Mouse (Mus musculus): ENCODE measurements around the gene Sae1. TPM values are rescaled to one million over a fixed set of nuclear protein-coding genes. Genes with fewer than 3 reads are reported as not detected.
A peak's percentile ranks its signal among the peaks of the same experiment; 100 is the strongest.

The Sae1 gene
- polyA plus RNA-seq, 1 experiment from 2014 or later, result 337 TPM

GRCm38 (mm10) chr7:16364901-16365500 is 22.6 kb downstream of the Sae1 start:
- Histone ChIP-seq H3K27ac (ENCODE audit: low read length) (peak overlapping the region; percentile 15; the same call in 1 of the 2 replicates), H3K9me3 (ENCODE audit: low read length) (no peaks in the 10 kb centered on the region), H3K27me3 (ENCODE audit: insufficient read depth, low read length) (no peaks in the 10 kb centered on the region), H3K4me3 (ENCODE audit: low read length) (no peak overlapping the region), H3K4me1 (ENCODE audit: insufficient read depth, low read length) (peaks cover 11% of the 10 kb centered on the region), H3K36me3 (ENCODE audit: insufficient read depth, low read length) (peaks cover 70% of the 10 kb centered on the region), H3K4me2 (replicated peaks; ENCODE audit: low read depth, low read length) (no peak overlapping the region), H3K9ac (replicated peaks; ENCODE audit: low read length) (no peak overlapping the region)
- ATAC-seq (ENCODE audit: low FRiP score, low TSS enrichment), result no peak
- WGBS, result 48% methylated on average over 4 of the region's 4 CpGs

DNA sequence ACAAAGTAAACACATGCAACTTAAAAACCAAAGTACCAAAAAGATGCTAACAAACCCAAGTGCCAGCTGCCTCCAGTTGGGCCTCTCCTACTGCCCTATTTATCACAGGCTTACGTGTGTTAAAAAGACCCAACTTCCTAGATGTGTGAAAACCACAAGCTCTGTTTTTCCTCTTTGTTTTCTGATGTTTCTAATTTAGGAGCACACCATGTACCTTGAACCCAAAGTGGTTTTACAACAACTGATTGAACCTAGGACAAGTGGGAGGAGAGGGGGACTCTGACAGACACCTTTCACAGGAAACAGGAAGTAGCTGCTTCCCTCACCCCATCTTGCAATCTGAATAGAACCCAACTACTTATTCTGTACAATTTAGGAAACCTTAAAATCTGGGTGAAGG is 23.3 kb downstream of the Sae1 start:
- H3K36me3 ChIP-seq (ENCODE audit: insufficient read depth, low read length), result peaks cover 65% of the 10 kb centered on the region
- H3K4me1 ChIP-seq (ENCODE audit: insufficient read depth, low read length), result peaks cover 11% of the 10 kb centered on the region
- H3K9ac ChIP-seq (replicated peaks; ENCODE audit: low read length), result no peak overlapping the region
- peak overlapping the region; percentile 15 for H3K27ac ChIP-seq (ENCODE audit: low read length)
- WGBS, result 75% methylated on average over 1 of the region's 1 CpGs
- H3K4me3 ChIP-seq (ENCODE audit: low read length), result no peak overlapping the region
- H3K9me3 ChIP-seq (ENCODE audit: low read length), result no peaks in the 10 kb centered on the region
- H3K4me2 ChIP-seq (replicated peaks; ENCODE audit: low read depth, low read length), result no peak overlapping the region
- H3K27me3 ChIP-seq (ENCODE audit: insufficient read depth, low read length), result no peaks in the 10 kb centered on the region
- ATAC-seq (ENCODE audit: low FRiP score, low TSS enrichment), result no peak

GRCm38 (mm10) chr7:16357602-16358001 is 30.0 kb downstream of the Sae1 start:
- H3K4me3 ChIP-seq (ENCODE audit: low read length), result no peak overlapping the region

GRCm38 (mm10) chr7:16355854-16356594 is 31.6 kb downstream of the Sae1 start:
- WGBS, result 94% methylated on average over 3 of the region's 3 CpGs
- H3K36me3 ChIP-seq (ENCODE audit: insufficient read depth, low read length), result peaks cover 61% of the 10 kb centered on the region
- H3K27me3 ChIP-seq (ENCODE audit: insufficient read depth, low read length), result no peaks in the 10 kb centered on the region
- no peak overlapping the region for H3K4me3 ChIP-seq (ENCODE audit: low read length)
- no peak overlapping the region for H3K9ac ChIP-seq (replicated peaks; ENCODE audit: low read length)
- H3K27ac ChIP-seq (ENCODE audit: low read length), result no peak overlapping the region
- no peaks in the 10 kb centered on the region for H3K4me1 ChIP-seq (ENCODE audit: insufficient read depth, low read length)
- no peaks in the 10 kb centered on the region for H3K9me3 ChIP-seq (ENCODE audit: low read length)
- H3K4me2 ChIP-seq (replicated peaks; ENCODE audit: low read depth, low read length), result no peak overlapping the region
- ATAC-seq (ENCODE audit: low FRiP score, low TSS enrichment), result no peak

More at GRCm38 (mm10) chr7:16357602-16358001, 30.0 kb downstream of the Sae1 start:
- H3K9ac ChIP-seq (replicated peaks; ENCODE audit: low read length), result no peak overlapping the region
- H3K9me3 ChIP-seq (ENCODE audit: low read length), result no peaks in the 10 kb centered on the region
- WGBS, result 95% methylated on average over 3 of the region's 3 CpGs
- H3K27me3 ChIP-seq (ENCODE audit: insufficient read depth, low read length), result no peaks in the 10 kb centered on the region
- H3K4me1 ChIP-seq (ENCODE audit: insufficient read depth, low read length), result no peaks in the 10 kb centered on the region
- no peak for ATAC-seq (ENCODE audit: low FRiP score, low TSS enrichment)
- H3K4me2 ChIP-seq (replicated peaks; ENCODE audit: low read depth, low read length), result no peak overlapping the region
- no peak overlapping the region for H3K27ac ChIP-seq (ENCODE audit: low read length)
- H3K36me3 ChIP-seq (ENCODE audit: insufficient read depth, low read length), result peaks cover 56% of the 10 kb centered on the region

GRCm38 (mm10) chr7:16349999-16350398 is 37.6 kb downstream of the Sae1 start:
- WGBS, result 50% methylated on average over 5 of the region's 5 CpGs
- H3K27me3 ChIP-seq (ENCODE audit: insufficient read depth, low read length), result no peaks in the 10 kb centered on the region
- H3K4me1 ChIP-seq (ENCODE audit: insufficient read depth, low read length), result no peaks in the 10 kb centered on the region
- H3K4me2 ChIP-seq (replicated peaks; ENCODE audit: low read depth, low read length), result no peak overlapping the region
- H3K9me3 ChIP-seq (ENCODE audit: low read length), result no peaks in the 10 kb centered on the region
- no peak for ATAC-seq (ENCODE audit: low FRiP score, low TSS enrichment)
- H3K36me3 ChIP-seq (ENCODE audit: insufficient read depth, low read length), result peaks cover 42% of the 10 kb centered on the region
- H3K27ac ChIP-seq (ENCODE audit: low read length), result no peak overlapping the region
- H3K9ac ChIP-seq (replicated peaks; ENCODE audit: low read length), result no peak overlapping the region
- no peak overlapping the region for H3K4me3 ChIP-seq (ENCODE audit: low read length)

DNA sequence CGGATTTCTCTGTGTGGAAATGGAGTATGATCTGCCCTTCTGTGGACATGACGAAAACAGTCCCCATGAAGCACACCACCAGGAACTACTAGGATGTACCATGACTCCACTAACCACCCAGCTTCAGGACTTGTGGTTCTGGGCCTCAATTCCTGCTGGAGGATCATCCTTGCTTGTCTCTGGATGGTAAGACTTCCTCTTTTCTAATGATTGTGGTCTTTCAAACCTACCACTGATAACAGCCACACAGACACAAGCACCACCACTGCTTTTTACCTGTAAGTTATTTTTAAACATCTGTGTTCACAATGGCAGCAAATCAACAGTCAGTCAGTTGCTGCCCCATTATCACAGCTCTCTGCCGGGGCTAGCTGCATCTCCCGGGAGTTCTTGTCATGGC is 42.3 kb downstream of the Sae1 start:
- Histone ChIP-seq H3K4me2 (replicated peaks; ENCODE audit: low read depth, low read length) (no peak overlapping the region), H3K4me3 (ENCODE audit: low read length) (no peak overlapping the region), H3K27ac (ENCODE audit: low read length) (no peak overlapping the region), H3K27me3 (ENCODE audit: insufficient read depth, low read length) (no peaks in the 10 kb centered on the region), H3K4me1 (ENCODE audit: insufficient read depth, low read length) (no peaks in the 10 kb centered on the region), H3K9ac (replicated peaks; ENCODE audit: low read length) (no peak overlapping the region), H3K36me3 (ENCODE audit: insufficient read depth, low read length) (peaks cover 25% of the 10 kb centered on the region), H3K9me3 (ENCODE audit: low read length) (no peaks in the 10 kb centered on the region)
- 88% methylated on average over 4 of the region's 4 CpGs for WGBS
- ATAC-seq (ENCODE audit: low FRiP score, low TSS enrichment), result no peak

DNA sequence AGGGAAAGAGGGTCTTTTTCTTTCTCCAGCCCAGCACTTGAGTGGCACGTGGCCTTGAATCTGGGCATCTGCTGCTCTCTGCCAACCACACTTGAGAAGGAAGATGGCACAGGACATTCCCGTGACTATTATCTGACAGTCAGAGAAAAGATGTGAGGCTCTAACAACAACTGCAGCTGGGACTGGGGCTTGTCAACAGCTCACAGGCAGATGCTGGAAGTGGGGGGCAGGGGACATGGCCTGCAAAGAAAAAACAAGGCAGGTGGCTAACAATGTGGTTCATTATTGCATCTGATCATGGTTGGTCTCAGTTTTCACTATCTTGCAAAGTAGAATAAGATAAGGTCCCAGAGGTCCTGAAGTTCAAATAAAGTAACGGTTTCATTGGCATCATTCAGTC is 43.0 kb downstream of the Sae1 start:
- no peak overlapping the region for H3K4me3 ChIP-seq (ENCODE audit: low read length)
- H3K4me1 ChIP-seq (ENCODE audit: insufficient read depth, low read length), result no peaks in the 10 kb centered on the region
- no peak overlapping the region for H3K9ac ChIP-seq (replicated peaks; ENCODE audit: low read length)
- no peak for ATAC-seq (ENCODE audit: low FRiP score, low TSS enrichment)
- H3K27ac ChIP-seq (ENCODE audit: low read length), result no peak overlapping the region
- whole genome bisulfite sequencing, result 84% methylated on average over 3 of the region's 3 CpGs
- H3K9me3 ChIP-seq (ENCODE audit: low read length), result no peaks in the 10 kb centered on the region
- H3K27me3 ChIP-seq (ENCODE audit: insufficient read depth, low read length), result no peaks in the 10 kb centered on the region
- no peak overlapping the region for H3K4me2 ChIP-seq (replicated peaks; ENCODE audit: low read depth, low read length)
- peaks cover 28% of the 10 kb centered on the region for H3K36me3 ChIP-seq (ENCODE audit: insufficient read depth, low read length)

GRCm38 (mm10) chr7:16337733-16338132 is 49.9 kb downstream of the Sae1 start:
- Histone ChIP-seq H3K4me1 (ENCODE audit: insufficient read depth, low read length) (no peaks in the 10 kb centered on the region), H3K9ac (replicated peaks; ENCODE audit: low read length) (no peak overlapping the region), H3K27ac (ENCODE audit: low read length) (no peak overlapping the region), H3K36me3 (ENCODE audit: insufficient read depth, low read length) (peaks cover 37% of the 10 kb centered on the region; the same call in 1 of the 2 replicates), H3K9me3 (ENCODE audit: low read length) (no peaks in the 10 kb centered on the region), H3K4me3 (ENCODE audit: low read length) (no peak overlapping the region), H3K27me3 (ENCODE audit: insufficient read depth, low read length) (no peaks in the 10 kb centered on the region), H3K4me2 (replicated peaks; ENCODE audit: low read depth, low read length) (no peak overlapping the region)
- ATAC-seq (ENCODE audit: low FRiP score, low TSS enrichment), result no peak
- 76% methylated on average over 2 of the region's 2 CpGs for WGBS

DNA sequence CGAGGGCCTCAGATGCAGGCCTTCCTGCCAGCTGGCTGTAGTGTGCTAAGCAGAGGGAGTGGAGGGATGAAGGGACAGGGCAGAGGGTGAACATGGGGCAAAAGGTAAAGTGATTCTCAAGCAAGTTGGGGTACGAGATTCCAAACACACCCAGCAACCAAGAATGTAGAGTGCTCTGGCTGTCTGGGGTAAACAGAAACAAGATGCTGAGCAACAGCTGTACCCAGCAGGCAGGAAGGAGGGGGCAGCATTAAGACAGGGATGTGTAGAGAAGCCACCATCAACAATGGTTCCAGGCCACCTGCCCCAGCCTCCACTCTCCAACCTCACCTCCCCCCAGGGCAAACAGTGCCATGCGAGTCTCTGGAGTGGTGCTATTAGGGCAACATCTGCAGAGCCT is 58.5 kb downstream of the Sae1 start:
- no peak for ATAC-seq (ENCODE audit: low FRiP score, low TSS enrichment)
- H3K9ac ChIP-seq (replicated peaks; ENCODE audit: low read length), result no peak overlapping the region
- H3K27me3 ChIP-seq (ENCODE audit: insufficient read depth, low read length), result no peaks in the 10 kb centered on the region
- H3K36me3 ChIP-seq (ENCODE audit: insufficient read depth, low read length), result peaks cover 46% of the 10 kb centered on the region
- H3K4me2 ChIP-seq (replicated peaks; ENCODE audit: low read depth, low read length), result no peak overlapping the region
- no peaks in the 10 kb centered on the region for H3K9me3 ChIP-seq (ENCODE audit: low read length)
- no peak overlapping the region for H3K4me3 ChIP-seq (ENCODE audit: low read length)
- H3K4me1 ChIP-seq (ENCODE audit: insufficient read depth, low read length), result 0 out of 2 replicates have a peak, but pooled peaks cover 5% of the 10 kb centered on the region
- no peak overlapping the region for H3K27ac ChIP-seq (ENCODE audit: low read length)
- 58% methylated on average over 3 of the region's 3 CpGs for WGBS

- ATAC-seq (ENCODE audit: low FRiP score, low TSS enrichment), result peak; percentile 3; the same call in 1 of the 2 replicates
Observed at GRCm38 (mm10) chr7:16326607-16326971, 61.0 kb downstream of the Sae1 start.

More at GRCm38 (mm10) chr7:16326607-16326971, 61.0 kb downstream of the Sae1 start:
- Histone ChIP-seq H3K27ac (ENCODE audit: low read length) (no peak overlapping the region), H3K4me3 (ENCODE audit: low read length) (no peak overlapping the region), H3K4me1 (ENCODE audit: insufficient read depth, low read length) (0 out of 2 replicates have a peak, but pooled peaks cover 5% of the 10 kb centered on the region), H3K9ac (replicated peaks; ENCODE audit: low read length) (no peak overlapping the region), H3K27me3 (ENCODE audit: insufficient read depth, low read length) (no peaks in the 10 kb centered on the region), H3K36me3 (ENCODE audit: insufficient read depth, low read length) (peaks cover 31% of the 10 kb centered on the region), H3K9me3 (ENCODE audit: low read length) (no peaks in the 10 kb centered on the region), H3K4me2 (replicated peaks; ENCODE audit: low read depth, low read length) (no peak overlapping the region)
- 88% methylated on average over 2 of the region's 2 CpGs for WGBS
